Mouse (Mus musculus): ENCODE measurements around the gene Gatb. TPM values are rescaled to one million over a fixed set of nuclear protein-coding genes. Genes with fewer than 3 reads are reported as not detected.

Gene Gatb
- polyA plus RNA-seq (2014; fragmentation: Nextera tagmentation; extraction: Ambion mirVana), result 48.8 and 49.7 TPM in 2 replicates

GRCm38 (mm10) chr3:85573864-85574830 lies at the start of gene Gatb:
Gene Gatb (plus strand): TSS chr3:85574119.
- Histone ChIP-seq H3K9me3 (ENCODE audit: control insufficient read depth, low read length) (no peaks in the 10 kb centered on the region), H3K36me3 (ENCODE audit: control insufficient read depth, insufficient read depth, low read length) (peaks cover 11% of the 10 kb centered on the region; the same call in 1 of the 2 replicates), H3K4me2 (ENCODE audit: low read length) (peak within 1 kb of the TSS; percentile 82), H3K4me1 (ENCODE audit: control insufficient read depth in 2 of 2, insufficient read depth in 2 of 2, low read length in 2 of 2) (peaks cover 0 to 8% of the 10 kb centered on the region in 2 experiments; a peak in 2 of 4 replicates), H3K27me3 (ENCODE audit: control insufficient read depth, insufficient read depth, low read length) (no peaks in the 10 kb centered on the region), H3K9ac (ENCODE audit: low read length) (peak within 1 kb of the TSS; percentile 81), H3K4me3 (ENCODE audit: control insufficient read depth in 1 of 2, insufficient read depth in 1 of 2, low read depth in 1 of 2, low read length in 2 of 2) (peak within 1 kb of the TSS; percentile 67), H3K27ac (replicated peaks in 1 of 2; ENCODE audit: control insufficient read depth in 1 of 2, insufficient read depth in 1 of 2, low read depth in 2 of 2, low read length in 2 of 2) (peak within 1 kb of the TSS; percentile 75 to 82)
- 2% methylated on average over 41 of the region's 41 CpGs for WGBS
- ATAC-seq (ENCODE audit: insufficient number of reproducible peaks, insufficient read depth, low FRiP score, low read depth), result peak; percentile 99

- Histone ChIP-seq H3K4me2 (ENCODE audit: low read length) (no peak overlapping the region), H3K36me3 (ENCODE audit: control insufficient read depth, insufficient read depth, low read length) (no peaks in the 10 kb centered on the region), H3K4me3 (ENCODE audit: control insufficient read depth in 1 of 2, insufficient read depth in 1 of 2, low read depth in 1 of 2, low read length in 2 of 2) (no peak overlapping the region), H3K9ac (ENCODE audit: low read length) (no peak overlapping the region), H3K4me1 (ENCODE audit: control insufficient read depth in 2 of 2, insufficient read depth in 2 of 2, low read length in 2 of 2) (no peaks in the 10 kb centered on the region; a peak in 1 of 4 replicates), H3K9me3 (ENCODE audit: control insufficient read depth, low read length) (no peaks in the 10 kb centered on the region), H3K27ac (replicated peaks in 1 of 2; ENCODE audit: control insufficient read depth in 1 of 2, insufficient read depth in 1 of 2, low read depth in 2 of 2, low read length in 2 of 2) (no peak overlapping the region), H3K27me3 (ENCODE audit: control insufficient read depth, insufficient read depth, low read length) (no peaks in the 10 kb centered on the region)
- WGBS, result 79% methylated on average over 8 of the region's 8 CpGs
- no peak for ATAC-seq (ENCODE audit: insufficient number of reproducible peaks, insufficient read depth, low FRiP score, low read depth)
Observed at GRCm38 (mm10) chr3:85530601-85531161, 43.2 kb upstream of the Gatb start.

GRCm38 (mm10) chr3:85532376-85532775 lies 41.5 kb upstream of the Gatb start:
- Histone ChIP-seq H3K27ac (replicated peaks in 1 of 2; ENCODE audit: control insufficient read depth in 1 of 2, insufficient read depth in 1 of 2, low read depth in 2 of 2, low read length in 2 of 2) (no peak overlapping the region), H3K9me3 (ENCODE audit: control insufficient read depth, low read length) (no peaks in the 10 kb centered on the region), H3K4me2 (ENCODE audit: low read length) (no peak overlapping the region), H3K9ac (ENCODE audit: low read length) (no peak overlapping the region), H3K27me3 (ENCODE audit: control insufficient read depth, insufficient read depth, low read length) (no peaks in the 10 kb centered on the region), H3K4me3 (ENCODE audit: control insufficient read depth in 1 of 2, insufficient read depth in 1 of 2, low read depth in 1 of 2, low read length in 2 of 2) (no peak overlapping the region), H3K36me3 (ENCODE audit: control insufficient read depth, insufficient read depth, low read length) (no peaks in the 10 kb centered on the region), H3K4me1 (ENCODE audit: control insufficient read depth in 2 of 2, insufficient read depth in 2 of 2, low read length in 2 of 2) (no peaks in the 10 kb centered on the region; a peak in 1 of 4 replicates)
- ATAC-seq (ENCODE audit: insufficient number of reproducible peaks, insufficient read depth, low FRiP score, low read depth), result no peak
- WGBS, result 71% methylated on average over 3 of the region's 3 CpGs

- H3K9me3 ChIP-seq (ENCODE audit: control insufficient read depth, low read length), result no peaks in the 10 kb centered on the region
- no peak overlapping the region for H3K4me2 ChIP-seq (ENCODE audit: low read length)
- ATAC-seq (ENCODE audit: insufficient number of reproducible peaks, insufficient read depth, low FRiP score, low read depth), result no peak
- H3K4me3 ChIP-seq (ENCODE audit: control insufficient read depth in 1 of 2, insufficient read depth in 1 of 2, low read depth in 1 of 2, low read length in 2 of 2), result no peak overlapping the region
- H3K4me1 ChIP-seq (ENCODE audit: control insufficient read depth in 2 of 2, insufficient read depth in 2 of 2, low read length in 2 of 2), result no peaks in the 10 kb centered on the region
- no peak overlapping the region for H3K27ac ChIP-seq (replicated peaks in 1 of 2; ENCODE audit: control insufficient read depth in 1 of 2, insufficient read depth in 1 of 2, low read depth in 2 of 2, low read length in 2 of 2)
- H3K9ac ChIP-seq (ENCODE audit: low read length), result no peak overlapping the region
- H3K36me3 ChIP-seq (ENCODE audit: control insufficient read depth, insufficient read depth, low read length), result no peaks in the 10 kb centered on the region
- 82% methylated on average over 3 of the region's 3 CpGs for WGBS
- no peaks in the 10 kb centered on the region for H3K27me3 ChIP-seq (ENCODE audit: control insufficient read depth, insufficient read depth, low read length)
Observed at GRCm38 (mm10) chr3:85535042-85535441, 38.9 kb upstream of the Gatb start.

GRCm38 (mm10) chr3:85535621-85536520 lies 38.0 kb upstream of the Gatb start:
- H3K27ac ChIP-seq (replicated peaks in 1 of 2; ENCODE audit: control insufficient read depth in 1 of 2, insufficient read depth in 1 of 2, low read depth in 2 of 2, low read length in 2 of 2), result no peak overlapping the region
- H3K4me3 ChIP-seq (ENCODE audit: control insufficient read depth in 1 of 2, insufficient read depth in 1 of 2, low read depth in 1 of 2, low read length in 2 of 2), result no peak overlapping the region
- no peak overlapping the region for H3K4me2 ChIP-seq (ENCODE audit: low read length)
- H3K9ac ChIP-seq (ENCODE audit: low read length), result no peak overlapping the region
- ATAC-seq (ENCODE audit: insufficient number of reproducible peaks, insufficient read depth, low FRiP score, low read depth), result no peak
- H3K9me3 ChIP-seq (ENCODE audit: control insufficient read depth, low read length), result no peaks in the 10 kb centered on the region
- H3K36me3 ChIP-seq (ENCODE audit: control insufficient read depth, insufficient read depth, low read length), result no peaks in the 10 kb centered on the region
- H3K4me1 ChIP-seq (ENCODE audit: control insufficient read depth in 2 of 2, insufficient read depth in 2 of 2, low read length in 2 of 2), result no peaks in the 10 kb centered on the region
- 86% methylated on average over 11 of the region's 11 CpGs for WGBS
- H3K27me3 ChIP-seq (ENCODE audit: control insufficient read depth, insufficient read depth, low read length), result no peaks in the 10 kb centered on the region

- H3K27ac ChIP-seq (replicated peaks in 1 of 2; ENCODE audit: control insufficient read depth in 1 of 2, insufficient read depth in 1 of 2, low read depth in 2 of 2, low read length in 2 of 2), result no peak overlapping the region
- no peaks in the 10 kb centered on the region for H3K27me3 ChIP-seq (ENCODE audit: control insufficient read depth, insufficient read depth, low read length)
- no peak overlapping the region for H3K9ac ChIP-seq (ENCODE audit: low read length)
- no peaks in the 10 kb centered on the region for H3K36me3 ChIP-seq (ENCODE audit: control insufficient read depth, insufficient read depth, low read length)
- no peak overlapping the region for H3K4me2 ChIP-seq (ENCODE audit: low read length)
- no peaks in the 10 kb centered on the region for H3K9me3 ChIP-seq (ENCODE audit: control insufficient read depth, low read length)
- ATAC-seq (ENCODE audit: insufficient number of reproducible peaks, insufficient read depth, low FRiP score, low read depth), result no peak
- H3K4me1 ChIP-seq (ENCODE audit: control insufficient read depth in 2 of 2, insufficient read depth in 2 of 2, low read length in 2 of 2), result no peaks in the 10 kb centered on the region
- no peak overlapping the region for H3K4me3 ChIP-seq (ENCODE audit: control insufficient read depth in 1 of 2, insufficient read depth in 1 of 2, low read depth in 1 of 2, low read length in 2 of 2)
- WGBS, result 54% methylated on average over 3 of the region's 3 CpGs
Observed at GRCm38 (mm10) chr3:85542765-85543164, 31.2 kb upstream of the Gatb start.

GRCm38 (mm10) chr3:85543652-85544051 lies 30.3 kb upstream of the Gatb start:
- WGBS, result 35% methylated on average over 2 of the region's 2 CpGs
- Histone ChIP-seq H3K4me3 (ENCODE audit: control insufficient read depth in 1 of 2, insufficient read depth in 1 of 2, low read depth in 1 of 2, low read length in 2 of 2) (no peak overlapping the region), H3K36me3 (ENCODE audit: control insufficient read depth, insufficient read depth, low read length) (no peaks in the 10 kb centered on the region), H3K9ac (ENCODE audit: low read length) (no peak overlapping the region), H3K9me3 (ENCODE audit: control insufficient read depth, low read length) (no peaks in the 10 kb centered on the region), H3K4me1 (ENCODE audit: control insufficient read depth in 2 of 2, insufficient read depth in 2 of 2, low read length in 2 of 2) (no peaks in the 10 kb centered on the region), H3K27ac (replicated peaks in 1 of 2; ENCODE audit: control insufficient read depth in 1 of 2, insufficient read depth in 1 of 2, low read depth in 2 of 2, low read length in 2 of 2) (no peak overlapping the region), H3K4me2 (ENCODE audit: low read length) (no peak overlapping the region), H3K27me3 (ENCODE audit: control insufficient read depth, insufficient read depth, low read length) (no peaks in the 10 kb centered on the region)
- no peak for ATAC-seq (ENCODE audit: insufficient number of reproducible peaks, insufficient read depth, low FRiP score, low read depth)

Measured in heart, embryonic 14.5 days (tissue).